Mouse (Mus musculus): Measurements from ENCODE around the gene Hoxb4. TPM values are rescaled to one million over a fixed set of nuclear protein-coding genes. Genes with fewer than 3 reads are reported as not detected.

Gene Hoxb4
- polyA plus RNA-seq, 1 experiment: 1.5 TPM

- Histone ChIP-seq H3K4me1 (replicated peaks; ENCODE audit: control insufficient read depth, insufficient read depth, low read length) (no peaks in the 10 kb centered on the region; the same call in 1 of the 2 replicates), H3K36me3 (ENCODE audit: control insufficient read depth, insufficient read depth, low read length) (no peaks in the 10 kb centered on the region), H3K27ac (ENCODE audit: control insufficient read depth, insufficient read depth, low read length) (no peak overlapping the region), H3K27me3 (ENCODE audit: control insufficient read depth, insufficient read depth, low read length) (peaks cover 60% of the 10 kb centered on the region), H3K4me3 (ENCODE audit: control insufficient read depth, insufficient read depth, low read length) (no peak overlapping the region)
- no peak for DNase-seq
- TF ChIP-seq POLR2A (IDR thresholded peaks at IDR 0.05; ENCODE audit: control insufficient read depth, extremely low read depth, insufficient read depth, low read length, poor library complexity) (no peak), CTCF (IDR thresholded peaks at IDR 0.05; ENCODE audit: borderline replicate concordance, control insufficient read depth, extremely low read depth, insufficient read depth, low read length, poor library complexity) (no peak)
- WGBS: 45% methylated on average over 8 of the region's 8 CpGs
These were observed 37.4 kb upstream of the Hoxb4 start for GRCm38 (mm10) chr11:96280399-96281378.

GRCm38 (mm10) chr11:96281396-96281795 lies 36.7 kb upstream of the Hoxb4 start:
- Histone ChIP-seq H3K27ac (ENCODE audit: control insufficient read depth, insufficient read depth, low read length) (no peak overlapping the region), H3K4me1 (replicated peaks; ENCODE audit: control insufficient read depth, insufficient read depth, low read length) (no peaks in the 10 kb centered on the region; the same call in 1 of the 2 replicates), H3K4me3 (ENCODE audit: control insufficient read depth, insufficient read depth, low read length) (no peak overlapping the region), H3K27me3 (ENCODE audit: control insufficient read depth, insufficient read depth, low read length) (peaks cover 68% of the 10 kb centered on the region), H3K36me3 (ENCODE audit: control insufficient read depth, insufficient read depth, low read length) (no peaks in the 10 kb centered on the region)
- 20% methylated on average over 18 of the region's 18 CpGs for WGBS
- no peak for TF ChIP-seq CTCF (IDR thresholded peaks at IDR 0.05; ENCODE audit: borderline replicate concordance, control insufficient read depth, extremely low read depth, insufficient read depth, low read length, poor library complexity)
- no peak for TF ChIP-seq POLR2A (IDR thresholded peaks at IDR 0.05; ENCODE audit: control insufficient read depth, extremely low read depth, insufficient read depth, low read length, poor library complexity)
- no peak for DNase-seq

- Histone ChIP-seq H3K4me1 (replicated peaks; ENCODE audit: control insufficient read depth, insufficient read depth, low read length) (peaks cover 5% of the 10 kb centered on the region), H3K4me3 (ENCODE audit: control insufficient read depth, insufficient read depth, low read length) (no peak within 1 kb of the TSS), H3K36me3 (ENCODE audit: control insufficient read depth, insufficient read depth, low read length) (no peaks in the 10 kb centered on the region), H3K27me3 (ENCODE audit: control insufficient read depth, insufficient read depth, low read length) (peaks cover 70% of the 10 kb centered on the region), H3K27ac (ENCODE audit: control insufficient read depth, insufficient read depth, low read length) (no peak within 1 kb of the TSS)
- DNase-seq: no peak
- 8% methylated on average over 27 of the region's 27 CpGs for WGBS
- TF ChIP-seq CTCF (IDR thresholded peaks at IDR 0.05; ENCODE audit: borderline replicate concordance, control insufficient read depth, extremely low read depth, insufficient read depth, low read length, poor library complexity): no peak
- TF ChIP-seq POLR2A (IDR thresholded peaks at IDR 0.05; ENCODE audit: control insufficient read depth, extremely low read depth, insufficient read depth, low read length, poor library complexity): no peak
These were observed 36.1 kb upstream of the Hoxb4 start, which contains the start of gene Hoxb8 for GRCm38 (mm10) chr11:96281855-96282570. Gene Hoxb8 (plus strand): TSS chr11:96281905.

GRCm38 (mm10) chr11:96282795-96283430 lies 35.2 kb upstream of the Hoxb4 start:
- Histone ChIP-seq H3K36me3 (ENCODE audit: control insufficient read depth, insufficient read depth, low read length) (no peaks in the 10 kb centered on the region), H3K4me1 (replicated peaks; ENCODE audit: control insufficient read depth, insufficient read depth, low read length) (peaks cover 5% of the 10 kb centered on the region), H3K4me3 (ENCODE audit: control insufficient read depth, insufficient read depth, low read length) (no peak overlapping the region), H3K27me3 (ENCODE audit: control insufficient read depth, insufficient read depth, low read length) (peaks cover 75% of the 10 kb centered on the region), H3K27ac (ENCODE audit: control insufficient read depth, insufficient read depth, low read length) (no peak overlapping the region)
- WGBS: 4% methylated on average over 49 of the region's 49 CpGs
- TF ChIP-seq POLR2A (IDR thresholded peaks at IDR 0.05; ENCODE audit: control insufficient read depth, extremely low read depth, insufficient read depth, low read length, poor library complexity) (no peak), CTCF (IDR thresholded peaks at IDR 0.05; ENCODE audit: borderline replicate concordance, control insufficient read depth, extremely low read depth, insufficient read depth, low read length, poor library complexity) (no peak)
- DNase-seq: no peak

GRCm38 (mm10) chr11:96284041-96284749 lies 33.9 kb upstream of the Hoxb4 start:
- Histone ChIP-seq H3K27me3 (ENCODE audit: control insufficient read depth, insufficient read depth, low read length) (peaks cover 74% of the 10 kb centered on the region), H3K4me1 (replicated peaks; ENCODE audit: control insufficient read depth, insufficient read depth, low read length) (peaks cover 5% of the 10 kb centered on the region), H3K36me3 (ENCODE audit: control insufficient read depth, insufficient read depth, low read length) (no peaks in the 10 kb centered on the region), H3K4me3 (ENCODE audit: control insufficient read depth, insufficient read depth, low read length) (no peak overlapping the region), H3K27ac (ENCODE audit: control insufficient read depth, insufficient read depth, low read length) (no peak overlapping the region)
- 2% methylated on average over 48 of the region's 49 CpGs for WGBS
- DNase-seq: no peak
- TF ChIP-seq POLR2A (IDR thresholded peaks at IDR 0.05; ENCODE audit: control insufficient read depth, extremely low read depth, insufficient read depth, low read length, poor library complexity) (no peak), CTCF (IDR thresholded peaks at IDR 0.05; ENCODE audit: borderline replicate concordance, control insufficient read depth, extremely low read depth, insufficient read depth, low read length, poor library complexity) (peak; percentile 31; the same call in 1 of the 2 replicates)
